Mouse (Mus musculus) granulocyte monocyte progenitor cell, adult 5-6 weeks (primary cell): ENCODE data around the gene Syn3. TPM values are rescaled to one million over a fixed set of nuclear protein-coding genes. Genes with fewer than 3 reads are reported as not detected.

Source experiments
- ATAC-seq: replicated peaks from 2 replicates; pipeline ENCODE4 v1.8.0; 2016; ENCODE audit warnings: mild to moderate bottlenecking, moderate TSS enrichment, inconsistent platforms; ENCODE audit not compliant: poor library complexity, severe bottlenecking
- total RNA-seq, 2 experiments: library from RNA; stranded (forward) in 1 of 2; stranded (reverse) in 1 of 2; fragments of 200-712, 200-1000 nt in 1 of 2; fragments of >200 nt in 1 of 2; fragmentation: Nextera tagmentation in 1 of 2; gene quantifications; 2 replicates each; pipeline ENCODE4 v1.2.3; 2014 to 2017

Gene Syn3
- total RNA-seq, 2 experiments from 2014 or later: 0.15 to 0.31 TPM

- ATAC-seq: no peak
Observed at GRCm38 (mm10) chr10:86342151-86342550, 156.5 kb downstream of the Syn3 start.

GRCm38 (mm10) chr10:86341589-86341988 lies 157.1 kb downstream of the Syn3 start:
- ATAC-seq: no peak

- no peak for ATAC-seq
Observed at GRCm38 (mm10) chr10:86340991-86341527, 157.6 kb downstream of the Syn3 start.

GRCm38 (mm10) chr10:86340421-86340820 lies 158.3 kb downstream of the Syn3 start:
- ATAC-seq: no peak

- ATAC-seq: peak; percentile 31; the same call in 1 of the 2 replicates
Observed at GRCm38 (mm10) chr10:86339649-86340379, 158.9 kb downstream of the Syn3 start.

GRCm38 (mm10) chr10:86339121-86339520 lies 159.6 kb downstream of the Syn3 start:
- ATAC-seq: no peak

- ATAC-seq: no peak
Observed at GRCm38 (mm10) chr10:86338121-86338715, 160.5 kb downstream of the Syn3 start.

GRCm38 (mm10) chr10:86337239-86337638 lies 161.5 kb downstream of the Syn3 start:
- no peak for ATAC-seq

- ATAC-seq: no peak; the same call in 1 of the 2 replicates
Observed at GRCm38 (mm10) chr10:86336506-86336905, 162.2 kb downstream of the Syn3 start.

- no peak for ATAC-seq
Observed at GRCm38 (mm10) chr10:86334581-86334980, 164.1 kb downstream of the Syn3 start.

- no peak for ATAC-seq
Observed at GRCm38 (mm10) chr10:86332942-86333341, 165.8 kb downstream of the Syn3 start.

- no peak for ATAC-seq
Observed at GRCm38 (mm10) chr10:86331681-86332281, 166.9 kb downstream of the Syn3 start.

- ATAC-seq: no peak
Observed at GRCm38 (mm10) chr10:86330993-86331680, 167.6 kb downstream of the Syn3 start.

GRCm38 (mm10) chr10:86329241-86329882 lies 169.3 kb downstream of the Syn3 start:
- ATAC-seq: no peak

- ATAC-seq: no peak
Observed at GRCm38 (mm10) chr10:86328691-86329090, 170.0 kb downstream of the Syn3 start.

GRCm38 (mm10) chr10:86328143-86328542 lies 170.6 kb downstream of the Syn3 start:
- no peak for ATAC-seq

- ATAC-seq: no peak
Observed at GRCm38 (mm10) chr10:86325272-86325671, 173.4 kb downstream of the Syn3 start.

- no peak for ATAC-seq
Observed at GRCm38 (mm10) chr10:86323275-86323994, 175.3 kb downstream of the Syn3 start.

GRCm38 (mm10) chr10:86322006-86322405 lies 176.7 kb downstream of the Syn3 start:
- ATAC-seq: no peak

- ATAC-seq: no peak
Observed at GRCm38 (mm10) chr10:86321194-86321593, 177.5 kb downstream of the Syn3 start.
